Mouse (Mus musculus) G1E (cell line): Measurements from ENCODE around the gene Hbb-bh1.

Experiments
- CTCF ChIP-seq: IDR thresholded peaks from 2 replicates; pipeline ENCODE4 v1.5.1; 2012; ENCODE audit warnings: low read depth, low read length, inconsistent platforms, mixed read lengths
- GATA1 ChIP-seq: IDR thresholded peaks from 2 replicates; pipeline ENCODE4 v1.6.1; 2012; ENCODE audit warnings: borderline replicate concordance, low read length, inconsistent platforms, mixed read lengths
- GATA2 ChIP-seq: IDR thresholded peaks from 2 replicates; pipeline ENCODE4 v1.6.1; 2012; ENCODE audit warnings: low read depth, low read length, inconsistent platforms, borderline replicate concordance
- POLR2AphosphoS5 ChIP-seq: IDR thresholded peaks from 2 replicates; pipeline ENCODE4 v1.6.1; 2012; ENCODE audit warnings: low read depth, low read length, inconsistent platforms; ENCODE audit not compliant: insufficient replicate concordance
- TAL1 ChIP-seq: conservative IDR thresholded peaks from 2 replicates; pipeline ENCODE4 v1.6.1; 2012; ENCODE audit warnings: low read depth, low read length, inconsistent platforms, mixed read lengths

DNA sequence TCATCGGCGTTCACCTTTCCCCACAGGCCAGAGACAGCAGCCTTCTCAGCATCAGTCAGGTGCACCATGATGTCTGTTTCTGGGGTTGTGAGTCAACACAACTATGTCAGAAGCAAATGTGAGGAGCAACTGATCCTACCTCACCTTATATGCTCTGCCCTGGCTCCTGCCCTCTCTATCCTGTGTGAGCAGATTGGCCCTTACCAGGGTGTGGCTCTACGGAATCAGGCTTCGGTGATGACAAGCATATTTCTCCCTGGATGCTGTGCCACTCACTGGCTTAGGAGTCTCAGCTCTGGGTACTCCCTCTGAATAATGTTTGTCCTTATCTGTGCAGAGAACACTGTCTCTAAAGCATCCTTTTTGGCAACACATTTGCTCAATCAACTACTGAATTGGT is 15.2 kb downstream of the Hbb-bh1 start, which contains the start of gene Hbb-bs:
- TF ChIP-seq TAL1 (no peak), CTCF (no peak), GATA2 (no peak), GATA1 (no peak), POLR2AphosphoS5 (no peak)
